ENCODE assay signal across 11 mouse cellular contexts in genomic region chr15:5239361-5239760, GRCm38 (mm10). TPM values are rescaled to one million over a fixed set of nuclear protein-coding genes. Genes with fewer than 3 reads are reported as not detected.
DNase-seq lines count a peak whose midpoint lies in the region; ATAC-seq and TF ChIP-seq lines count a peak whose summit lies in the region.
"Had no signal": no experiment of that assay in that cellular context is flagged by ENCODE, and none has a peak within 500 bp of the region (broad histone marks: within the 10 kb centered on the region; RNA-seq: fewer than 3 reads in every experiment).

No protein-coding gene starts in this region.

- H3K36me3 ChIP-seq in limb, embryonic 13.5 days: no peaks in the 10 kb centered on the region
- no peaks in the 10 kb centered on the region for H3K36me3 ChIP-seq in limb, embryonic 10.5 days
- no peaks in the 10 kb centered on the region for H3K36me3 ChIP-seq in embryonic facial prominence, embryonic 14.5 days (ENCODE audit: control insufficient read depth, insufficient read depth, low read length)
- H3K36me3 ChIP-seq: limb, embryonic 12.5 days had no signal

- no peak overlapping the region for H3K9ac ChIP-seq in limb, embryonic 13.5 days
- no peak overlapping the region for H3K9ac ChIP-seq in embryonic facial prominence, embryonic 14.5 days (ENCODE audit: low read depth, low read length)
- H3K9ac ChIP-seq: limb, embryonic 12.5 days had no signal

- peaks cover 35% of the 10 kb centered on the region for H3K4me1 ChIP-seq in limb, embryonic 13.5 days
- peaks cover 25% of the 10 kb centered on the region for H3K4me1 ChIP-seq in limb, embryonic 10.5 days
- H3K4me1 ChIP-seq in embryonic facial prominence, embryonic 14.5 days (ENCODE audit: control insufficient read depth, insufficient read depth, low read length): peaks cover 12% of the 10 kb centered on the region; the same call in 1 of the 2 replicates

- H3K4me2 ChIP-seq in limb, embryonic 13.5 days (replicated peaks): peak overlapping the region; percentile 100
- H3K4me2 ChIP-seq in embryonic facial prominence, embryonic 14.5 days (ENCODE audit: low read depth, low read length): peak overlapping the region; percentile 100

- WGBS in limb, embryonic 13.5 days: 85% methylated on average over 4 of the region's 4 CpGs
- WGBS in limb, embryonic 10.5 days: 89% methylated on average over 4 of the region's 4 CpGs
- WGBS in embryonic facial prominence, embryonic 14.5 days: 70% methylated on average over 4 of the region's 4 CpGs

- H3K27ac ChIP-seq in gastrocnemius, adult 2 months: peak overlapping the region; percentile 85
- H3K27ac ChIP-seq in limb, embryonic 13.5 days: no peak overlapping the region
- no peak overlapping the region for H3K27ac ChIP-seq in limb, embryonic 10.5 days
- no peak overlapping the region for H3K27ac ChIP-seq in embryonic facial prominence, embryonic 14.5 days (replicated peaks; ENCODE audit: low read depth, low read length)
- H3K27ac ChIP-seq: layer of hippocampus, adult 2 months; limb, embryonic 12.5 days had no signal

- no peak for TF ChIP-seq CTCF in gastrocnemius, adult 2 months (IDR thresholded peaks at IDR 0.05)

- H3K9me3 ChIP-seq in limb, embryonic 13.5 days: no peaks in the 10 kb centered on the region
- H3K9me3 ChIP-seq in limb, embryonic 10.5 days (replicated peaks): no peaks in the 10 kb centered on the region
- H3K9me3 ChIP-seq in embryonic facial prominence, embryonic 14.5 days (ENCODE audit: control insufficient read depth, low read length): no peaks in the 10 kb centered on the region
- H3K9me3 ChIP-seq: limb, embryonic 12.5 days had no signal

- intact Hi-C loops in gastrocnemius, adult 2 months (cut with DNase I): loop anchor here (5.0 kb wide), 1 partner anchor 838 kb away; no protein-coding TSS in a partner anchor

- no peak for DNase-seq in gastrocnemius, adult 2 months
- no peak for DNase-seq in gastrocnemius, postnatal 10 days
- DNase-seq in limb, embryonic 10.5 days (ENCODE audit: low spot score): no peak
- DNase-seq in embryonic facial prominence, embryonic 14.5 days (ENCODE audit: low spot score): no peak
- DNase-seq in naive thymus-derived CD4-positive, alpha-beta T cell, adult 2 months (ENCODE audit: low read depth): peak; percentile 27
- DNase-seq in cerebellum, postnatal 14 days: no peak
- DNase-seq in lung, postnatal 36 days: no peak
- DNase-seq: cerebellum, postnatal 10 days had no signal

- peak overlapping the region; percentile 92 for H3K4me3 ChIP-seq in gastrocnemius, adult 2 months
- no peak overlapping the region for H3K4me3 ChIP-seq in limb, embryonic 13.5 days
- H3K4me3 ChIP-seq in limb, embryonic 10.5 days: no peak overlapping the region
- H3K4me3 ChIP-seq in embryonic facial prominence, embryonic 14.5 days (ENCODE audit: low read depth, low read length): 0 out of 2 replicates have a peak overlapping the region, but pooled peaks have one; percentile 0
- H3K4me3 ChIP-seq: layer of hippocampus, adult 2 months; limb, embryonic 12.5 days had no signal

- no peak for ATAC-seq in limb, embryonic 13.5 days (ENCODE audit: low FRiP score, low read depth)
- no peak for ATAC-seq in embryonic facial prominence, embryonic 14.5 days (ENCODE audit: low read depth)

- peaks cover 29% of the 10 kb centered on the region for H3K27me3 ChIP-seq in limb, embryonic 13.5 days
- H3K27me3 ChIP-seq in limb, embryonic 10.5 days (ENCODE audit: low read depth, poor library complexity, severe bottlenecking): peaks cover 40% of the 10 kb centered on the region
- H3K27me3 ChIP-seq in embryonic facial prominence, embryonic 14.5 days (replicated peaks; ENCODE audit: control insufficient read depth, insufficient read depth, low read length): peaks cover 31% of the 10 kb centered on the region

RNA-seq across cellular contexts. Expression of gene Ptger4, which starts 4.6 kb away (rescaled TPM):
- total RNA-seq in gastrocnemius, adult 2 months (2021): 1 to 10 TPM; 1.2 to 1.9 TPM
- 1 to 10 TPM in 1 of 2 experiments, under 1 TPM in 1; 0.94 to 1.5 TPM for total RNA-seq in gastrocnemius, postnatal 10 days (2021)
- polyA plus RNA-seq in limb, embryonic 13.5 days (2015; fragmentation: Nextera tagmentation; extraction: Ambion mirVana): 4.0 and 4.4 TPM in 2 replicates
- polyA plus RNA-seq in limb, embryonic 10.5 days (2016; fragmentation: Nextera tagmentation; extraction: Ambion mirVana): 0.84 and 1.4 TPM in 2 replicates
- 3.4 and 5.1 TPM in 2 replicates for polyA plus RNA-seq in embryonic facial prominence, embryonic 14.5 days (2014; fragmentation: Nextera tagmentation; extraction: Ambion mirVana)

RNA-seq across cellular contexts. Expression of gene Ttc33, which starts 54.0 kb away (rescaled TPM):
- total RNA-seq in gastrocnemius, adult 2 months (2021): 10 to 100 TPM; 61.6 to 67.4 TPM
- total RNA-seq in gastrocnemius, postnatal 10 days (2021): 10 to 100 TPM; 34.9 to 35.4 TPM
- 41.5 and 42.4 TPM in 2 replicates for polyA plus RNA-seq in limb, embryonic 13.5 days (2015; fragmentation: Nextera tagmentation; extraction: Ambion mirVana)
- 35.4 and 37.2 TPM in 2 replicates for polyA plus RNA-seq in limb, embryonic 10.5 days (2016; fragmentation: Nextera tagmentation; extraction: Ambion mirVana)
- polyA plus RNA-seq in embryonic facial prominence, embryonic 14.5 days (2014; fragmentation: Nextera tagmentation; extraction: Ambion mirVana): 39.3 and 41.9 TPM in 2 replicates

Comparison
In these comparisons a context has a peak if more than half of its experiments do, and no peak if none do; other contexts are left out.
1. H3K4me3 ChIP-seq: peak in gastrocnemius, adult 2 months (single experiment) and embryonic facial prominence, embryonic 14.5 days (single experiment); none in limb, embryonic 13.5 days (single experiment) and limb, embryonic 10.5 days (single experiment).